Mouse (Mus musculus): ENCODE measurements around the gene Olfr211.
A peak's percentile ranks its signal among the peaks of the same experiment; 100 is the strongest.
"Not testable (repeated sequence)": the region's sequence is repeated elsewhere in the genome, so short reads cannot be mapped to it uniquely, and the experiment has no call there.

Gene Olfr211

DNA sequence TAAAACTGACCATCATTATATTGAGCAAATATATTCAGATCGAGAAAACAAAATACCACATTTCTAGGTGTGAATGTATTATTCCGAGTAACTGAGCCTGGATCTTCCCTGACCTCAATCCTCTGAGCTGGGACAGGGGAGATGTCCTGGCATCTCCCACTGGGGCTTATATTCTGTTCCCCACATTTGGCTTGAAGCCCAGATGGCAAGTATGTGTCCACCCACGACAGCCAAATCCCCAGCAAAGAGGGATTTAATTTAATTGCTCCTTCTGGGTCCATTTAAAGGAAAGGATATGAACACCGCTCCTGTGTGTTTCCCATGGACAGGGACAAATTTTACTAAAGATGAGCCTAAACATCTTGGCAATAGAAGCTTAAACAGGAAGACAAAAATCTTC is at the start of gene Olfr211:
Olfr211 (plus strand) TSS at position 301 of the 400 bp plus-strand sequence.
- DNase-seq (ENCODE audit: low read depth, low spot score): no peak

DNA sequence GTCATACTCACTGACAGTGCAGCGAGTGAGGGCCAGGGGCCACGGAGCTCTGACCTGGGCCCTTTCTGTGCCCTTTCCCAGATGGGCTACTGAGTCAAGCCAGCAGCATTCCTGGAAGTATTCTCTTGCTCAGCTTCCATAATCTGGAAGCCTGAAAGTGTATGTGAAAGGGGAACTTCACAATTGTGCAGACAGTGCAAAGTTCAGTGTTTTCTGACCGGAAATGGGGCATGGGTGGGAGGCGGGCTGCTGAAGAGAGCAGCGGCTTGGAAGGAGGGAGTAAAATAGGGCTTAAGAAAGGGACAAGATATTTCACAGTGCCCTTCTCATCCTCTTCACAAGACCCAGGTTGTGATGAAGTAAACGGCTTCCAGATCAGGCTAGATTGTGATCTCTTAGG is 49.4 kb upstream of the Olfr211 start:
- no peak for DNase-seq (ENCODE audit: low read depth, low spot score)

DNA sequence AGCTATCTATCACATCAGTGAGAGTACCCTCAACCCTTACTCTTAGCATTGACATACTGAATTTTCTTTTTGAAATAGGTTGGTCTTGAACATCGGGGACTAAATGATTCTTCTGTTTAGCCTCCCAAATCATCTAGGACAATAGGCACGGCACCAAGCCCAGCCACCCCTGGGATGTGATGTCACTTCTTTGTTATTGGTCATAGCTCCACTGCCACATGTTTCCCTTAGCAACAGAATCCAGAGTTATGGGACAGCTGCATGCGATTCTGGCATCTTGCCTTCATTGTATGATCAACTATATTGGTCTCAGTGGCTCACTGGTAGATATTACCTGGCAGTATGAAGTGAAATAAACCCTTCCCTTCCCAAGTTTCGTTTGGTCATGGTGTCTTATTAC is 48.4 kb upstream of the Olfr211 start:
- DNase-seq (ENCODE audit: low read depth, low spot score): no peak

DNA sequence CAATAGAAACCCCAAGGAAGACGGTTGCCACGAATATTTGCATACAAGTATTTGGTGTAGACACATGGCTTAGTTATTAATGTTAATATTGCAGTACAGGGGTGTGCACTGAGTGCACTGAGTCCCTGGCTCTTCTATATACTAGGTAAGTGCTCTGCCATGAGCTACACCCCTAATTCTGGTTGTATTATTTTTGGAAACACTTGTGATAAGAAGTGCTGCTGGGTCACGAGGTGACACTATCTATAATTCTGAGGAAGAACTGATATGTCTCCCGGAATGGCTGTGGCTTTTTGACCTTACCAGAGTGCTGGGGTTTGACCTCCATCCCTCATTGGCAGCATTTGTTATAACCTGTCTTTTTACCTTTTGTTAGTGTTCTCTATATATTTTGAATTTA is 48.0 kb upstream of the Olfr211 start:
- no peak for DNase-seq (ENCODE audit: low read depth, low spot score)

DNA sequence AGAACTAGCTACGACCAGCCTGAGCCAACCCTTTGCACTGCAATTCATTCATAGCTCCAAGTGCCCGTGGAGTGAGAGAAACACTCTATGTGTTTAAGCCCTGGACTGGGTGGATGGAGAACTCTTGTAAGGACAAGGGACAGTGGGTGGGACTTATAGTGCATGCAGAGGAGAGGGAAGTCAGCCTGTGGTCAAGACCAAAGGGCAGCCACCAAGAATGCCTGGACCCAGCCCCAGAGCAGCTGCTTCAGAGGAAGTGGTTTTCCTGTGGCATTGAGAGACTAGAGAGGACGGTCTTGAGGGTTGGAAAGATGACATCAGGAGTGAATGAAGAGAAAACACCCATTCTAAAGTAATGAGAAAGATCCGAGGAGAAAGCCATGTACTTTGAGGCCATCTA is 33.1 kb upstream of the Olfr211 start:
- no peak for DNase-seq (ENCODE audit: low read depth, low spot score)

DNA sequence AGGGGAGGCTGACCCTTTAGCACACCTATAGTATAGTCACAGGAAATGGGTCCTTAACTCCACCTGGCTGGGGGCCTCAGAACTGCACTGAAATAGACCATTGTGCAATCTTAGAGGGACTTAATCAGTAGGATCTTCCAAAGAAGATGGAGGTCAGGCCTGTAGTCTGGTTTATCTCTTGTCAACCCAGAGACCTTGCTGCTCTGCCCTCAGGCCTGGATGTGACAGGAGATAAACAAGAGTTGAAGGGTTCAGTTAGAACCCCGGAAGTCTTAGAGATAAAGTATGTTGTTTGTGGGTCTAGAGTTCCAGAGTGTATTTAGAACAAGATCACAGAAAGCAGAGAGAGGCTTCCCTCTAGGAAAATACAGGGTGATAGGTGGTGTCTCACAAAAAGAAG is 32.4 kb upstream of the Olfr211 start:
- no peak for DNase-seq (ENCODE audit: low read depth, low spot score)

DNA sequence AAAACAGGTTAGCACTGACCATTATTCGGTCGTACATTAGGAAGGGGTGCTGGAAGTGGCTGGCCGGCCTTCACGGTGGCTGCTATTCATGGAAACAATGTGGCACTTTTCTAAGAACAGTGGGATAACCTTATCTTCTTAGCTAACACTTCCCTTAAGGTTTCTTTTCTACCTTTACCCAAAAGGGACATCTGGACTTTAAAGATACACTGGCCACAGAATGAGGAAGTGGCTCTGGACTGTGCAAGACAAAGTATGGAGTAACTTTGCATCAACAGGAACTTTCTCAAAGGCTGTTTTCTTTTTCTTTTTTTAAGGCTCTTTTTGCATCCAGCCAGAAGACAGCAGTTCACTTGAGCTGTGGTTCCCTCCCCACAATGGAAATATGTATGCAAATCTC is 30.2 kb upstream of the Olfr211 start:
- DNase-seq (ENCODE audit: low read depth, low spot score): no peak

DNA sequence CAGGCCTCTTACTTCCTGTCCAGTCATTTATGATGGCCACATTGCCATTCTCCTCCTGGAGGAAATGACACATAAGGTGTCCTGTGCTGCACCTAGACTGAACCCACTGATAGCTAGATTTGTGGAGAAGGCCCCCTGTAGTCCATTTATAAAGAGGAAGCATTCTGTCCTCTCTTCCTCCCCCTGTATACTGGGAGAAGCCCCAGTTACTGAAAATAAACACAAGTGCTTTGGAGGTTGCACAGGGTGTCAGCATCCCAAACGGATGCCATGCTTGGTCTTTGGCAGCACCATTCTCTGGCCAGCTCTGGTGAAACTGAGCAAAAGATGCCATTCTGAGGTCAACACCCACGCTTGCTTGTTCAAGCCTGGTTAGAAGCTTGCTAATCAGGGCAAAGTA is 29.7 kb upstream of the Olfr211 start:
- no peak for DNase-seq (ENCODE audit: low read depth, low spot score)

DNA sequence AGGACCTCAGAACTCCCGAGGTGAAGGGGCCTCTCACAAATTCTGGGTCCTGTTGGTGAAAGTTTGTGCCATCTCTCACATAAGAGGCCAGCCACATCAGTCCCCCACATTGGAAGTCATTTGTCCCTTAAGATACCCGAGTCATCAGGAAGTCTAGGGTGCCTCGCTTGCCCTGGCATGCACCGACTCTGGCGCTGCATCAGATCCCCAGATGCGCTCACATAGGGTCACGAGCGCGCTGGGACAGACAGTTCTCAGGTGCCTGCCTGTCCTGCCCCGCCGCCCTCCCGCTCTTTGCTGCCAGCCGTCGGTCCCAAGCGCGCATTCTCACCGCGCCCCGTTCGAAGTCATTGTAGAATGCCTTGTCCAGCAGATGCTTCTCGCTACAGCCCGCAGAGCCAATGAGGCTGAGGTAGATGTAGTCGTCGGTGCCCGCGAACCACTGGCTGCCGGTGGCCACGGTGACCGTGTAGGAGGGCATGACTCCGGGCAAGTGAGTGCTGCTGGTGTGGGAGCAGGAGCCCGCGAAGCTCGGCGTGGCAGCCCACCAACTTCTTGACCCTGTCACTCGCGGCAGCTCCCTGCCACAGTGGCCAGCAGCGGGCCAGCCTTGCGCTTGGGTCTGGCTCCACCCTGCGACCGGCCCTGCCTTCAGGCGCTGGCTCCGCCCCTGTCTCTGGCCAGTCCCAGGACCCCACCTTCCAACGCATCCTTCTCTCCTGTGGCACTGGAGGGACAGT is 28.2 kb upstream of the Olfr211 start, which contains the start of gene Alox5:
Alox5 (minus strand) TSS at position 635 of the 740 bp plus-strand sequence.
- peak; percentile 16 for DNase-seq (ENCODE audit: low read depth, low spot score)

DNA sequence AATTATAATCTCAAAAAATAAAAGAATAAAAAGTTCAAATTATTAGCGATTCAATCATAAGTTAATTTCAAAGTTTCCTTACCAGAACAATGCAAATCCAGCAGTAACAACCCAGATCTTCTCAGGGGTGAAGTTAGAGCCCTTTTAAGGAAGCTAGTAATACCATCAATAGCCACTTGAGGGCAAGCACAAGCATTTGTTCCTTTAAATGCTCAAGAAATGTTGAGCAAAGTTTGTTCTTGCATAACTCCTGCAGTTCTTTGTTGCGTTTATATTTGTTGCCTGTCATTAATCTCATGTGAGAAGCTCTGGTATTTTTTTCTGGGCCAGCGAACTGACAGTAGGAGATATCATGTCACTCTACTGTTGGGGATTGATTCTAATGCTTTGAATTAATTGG is 20.8 kb upstream of the Olfr211 start:
- DNase-seq (ENCODE audit: low read depth, low spot score): peak; percentile 51

DNA sequence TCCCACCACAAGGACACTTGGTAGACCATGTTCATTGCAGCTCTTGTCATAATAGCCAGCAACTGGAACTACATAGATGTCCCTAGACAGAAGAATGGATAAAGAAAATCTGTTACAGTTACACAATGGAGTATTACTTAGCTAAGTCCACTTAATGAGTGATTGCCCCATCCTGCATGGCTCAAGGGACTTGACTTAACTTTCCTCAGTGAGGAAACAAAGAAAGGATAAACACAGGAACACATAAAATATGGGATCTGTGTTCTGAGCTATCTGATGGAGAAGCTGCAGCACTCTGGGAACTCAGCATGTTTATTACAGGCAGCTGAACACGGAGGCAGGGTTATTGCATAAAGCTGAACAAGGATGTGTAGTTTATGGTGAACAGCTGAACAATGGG is 3.8 kb upstream of the Olfr211 start:
- DNase-seq (ENCODE audit: low read depth, low spot score): no peak

DNA sequence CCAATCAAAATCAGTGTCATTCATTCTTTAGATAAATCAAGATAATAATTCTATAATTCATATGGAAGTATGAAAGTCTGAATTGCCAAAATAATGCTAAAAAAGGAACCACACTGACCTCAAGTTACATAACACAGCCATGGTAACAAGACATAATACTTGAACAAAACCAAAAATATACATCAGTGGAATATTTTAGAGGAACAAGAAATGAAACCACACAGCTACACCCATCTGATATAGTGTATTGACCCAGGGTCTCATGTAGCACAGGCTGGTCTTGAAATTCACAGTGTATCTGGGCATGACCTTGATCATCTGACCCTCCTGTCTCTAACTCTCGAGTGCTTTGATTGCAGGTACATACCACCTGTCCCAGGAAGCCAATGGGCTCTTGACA is 2.1 kb upstream of the Olfr211 start:
- DNase-seq (ENCODE audit: low read depth, low spot score): no peak

DNA sequence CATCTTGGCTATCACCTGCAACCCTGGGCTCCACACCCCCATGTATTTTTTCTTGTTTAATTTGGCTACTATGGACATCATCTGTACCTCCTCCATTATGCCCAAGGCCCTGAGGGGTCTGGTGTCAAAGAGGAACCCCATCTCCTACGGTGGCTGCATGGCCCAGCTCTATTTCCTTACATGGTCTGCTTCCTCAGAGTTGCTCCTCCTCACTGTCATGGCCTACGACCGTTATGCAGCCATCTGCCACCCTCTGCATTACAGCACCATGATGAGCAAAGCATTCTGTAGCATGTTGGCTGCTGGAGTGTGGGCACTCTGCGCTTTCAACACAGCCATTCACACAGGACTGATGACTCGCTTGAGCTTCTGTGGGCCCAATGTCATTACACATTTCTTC is 4.9 kb downstream of the Olfr211 start:
- DNase-seq (ENCODE audit: low read depth, low spot score): no peak

DNA sequence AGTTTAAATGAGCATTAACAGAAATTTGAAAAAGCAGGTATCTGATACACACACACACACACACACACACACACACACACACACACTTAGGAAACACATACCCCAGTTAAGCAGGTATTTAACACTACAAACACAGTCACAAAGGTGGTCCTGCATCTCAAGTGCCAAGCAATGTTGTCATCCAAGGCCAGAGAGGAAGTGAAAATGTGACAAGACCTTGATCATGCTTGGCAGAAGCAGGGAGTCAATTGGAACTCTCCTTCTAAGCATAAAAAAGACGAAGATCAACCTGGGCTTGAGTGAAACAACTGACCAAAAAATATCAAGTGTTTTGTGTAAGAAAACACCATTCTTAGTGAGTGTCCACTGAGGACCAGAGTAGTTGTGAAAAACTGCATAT is 7.1 kb downstream of the Olfr211 start:
- no peak for DNase-seq (ENCODE audit: low read depth, low spot score)

DNA sequence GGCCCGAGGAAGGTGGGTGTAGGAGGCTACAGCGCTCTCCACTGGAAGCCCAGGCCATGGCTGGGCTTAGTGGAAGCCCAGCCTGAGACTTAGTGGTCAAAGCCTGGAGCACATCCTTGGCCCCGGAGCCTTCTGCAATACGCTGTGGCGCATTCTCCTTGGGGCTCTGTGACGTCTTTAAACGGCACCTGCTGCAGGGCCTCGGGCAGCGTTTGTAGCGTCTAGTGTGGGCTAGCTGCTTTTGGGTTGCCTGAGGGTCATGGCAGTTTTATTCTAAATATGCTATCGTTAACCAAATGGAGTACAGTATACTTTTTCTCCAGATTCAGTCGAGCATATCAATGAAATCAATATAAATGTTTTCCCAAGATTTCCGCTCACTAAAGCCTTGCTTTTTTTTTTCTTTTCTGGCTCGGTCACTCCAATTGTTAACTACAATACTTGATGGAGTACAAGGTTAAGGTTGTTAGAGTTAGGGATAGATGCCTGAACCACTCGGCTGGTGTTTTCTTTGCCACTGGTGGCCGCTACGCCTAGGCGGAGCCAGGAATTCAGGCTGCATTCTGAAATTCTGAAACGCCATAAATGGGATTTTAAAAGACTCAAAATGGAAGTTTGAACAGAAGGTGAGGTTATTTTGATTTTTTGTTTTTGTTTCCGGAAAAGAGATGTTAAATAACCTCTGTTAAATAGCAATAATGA is 17.6 kb downstream of the Olfr211 start, which contains the start of gene Olfr212:
Olfr212 (plus strand) TSS at position 215 of the 702 bp plus-strand sequence.
- DNase-seq (ENCODE audit: low read depth, low spot score): not testable (repeated sequence)

DNA sequence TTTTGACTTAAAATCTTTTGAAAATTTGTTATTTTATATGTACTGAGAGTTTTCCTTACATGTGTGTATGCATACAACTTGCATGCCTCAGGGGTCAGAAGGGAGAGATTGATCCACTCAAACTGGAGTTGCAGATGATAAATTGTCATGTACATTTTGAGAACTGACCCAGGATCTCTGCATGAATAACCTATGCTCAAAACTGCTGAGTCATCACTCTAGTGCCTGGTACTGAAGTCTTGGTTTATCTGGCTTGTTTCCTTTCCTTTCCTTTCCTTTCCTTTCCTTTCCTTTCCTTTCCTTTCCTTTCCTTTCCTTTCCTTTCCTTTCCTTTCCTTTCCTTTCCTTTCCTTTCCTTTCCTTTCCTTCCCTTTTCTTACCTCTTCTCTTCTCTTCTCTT is 25.9 kb downstream of the Olfr211 start:
- no peak for DNase-seq (ENCODE audit: low read depth, low spot score)

DNA sequence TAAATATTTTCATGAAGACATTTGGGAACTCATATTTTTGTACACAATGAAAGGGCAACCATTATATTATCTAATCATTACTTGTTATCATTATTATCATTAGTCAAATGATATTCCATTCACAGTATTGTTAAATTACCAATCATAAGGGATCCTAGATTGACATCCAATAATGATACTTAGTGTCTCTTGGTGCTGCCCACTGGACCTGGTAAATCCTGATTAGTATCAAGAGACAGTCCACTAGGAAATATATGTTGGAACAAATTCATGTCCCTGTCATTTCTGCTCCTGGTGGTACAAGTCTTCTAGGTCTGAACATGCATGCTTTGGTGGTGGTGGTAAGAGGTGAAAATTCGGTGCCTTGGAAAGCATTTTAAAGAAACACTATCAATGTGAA is 49.3 kb downstream of the Olfr211 start, which contains the start of gene Olfr213:
Olfr213 (plus strand) TSS at position 301 of the 400 bp plus-strand sequence.
- DNase-seq (ENCODE audit: low read depth, low spot score): no peak

DNA sequence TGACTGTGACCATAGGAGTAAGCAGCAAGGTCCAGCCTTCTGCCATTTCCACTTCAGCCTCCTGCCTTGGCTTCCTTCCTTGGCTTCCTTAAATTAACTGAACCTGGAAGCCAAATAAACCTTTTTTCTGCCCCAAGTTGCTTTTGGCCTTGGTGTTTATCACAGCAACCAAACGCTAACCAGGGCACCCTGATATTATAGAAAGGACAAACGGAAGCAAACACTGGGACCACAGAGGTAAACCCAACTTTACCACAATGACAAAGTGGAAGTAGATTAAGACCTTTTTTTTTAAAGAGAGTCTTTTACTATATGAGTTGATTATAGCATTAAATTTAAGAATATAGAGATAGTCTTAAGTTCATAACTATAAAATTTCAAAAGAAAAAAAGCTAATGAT is 53.6 kb downstream of the Olfr211 start:
- DNase-seq (ENCODE audit: low read depth, low spot score): no peak
